Mouse (Mus musculus): ENCODE measurements around the gene Chml. TPM values are rescaled to one million over a fixed set of nuclear protein-coding genes. Genes with fewer than 3 reads are reported as not detected.

Chml gene
- polyA plus RNA-seq, 1 experiment from 2014 or later, result 6.2 TPM

DNA sequence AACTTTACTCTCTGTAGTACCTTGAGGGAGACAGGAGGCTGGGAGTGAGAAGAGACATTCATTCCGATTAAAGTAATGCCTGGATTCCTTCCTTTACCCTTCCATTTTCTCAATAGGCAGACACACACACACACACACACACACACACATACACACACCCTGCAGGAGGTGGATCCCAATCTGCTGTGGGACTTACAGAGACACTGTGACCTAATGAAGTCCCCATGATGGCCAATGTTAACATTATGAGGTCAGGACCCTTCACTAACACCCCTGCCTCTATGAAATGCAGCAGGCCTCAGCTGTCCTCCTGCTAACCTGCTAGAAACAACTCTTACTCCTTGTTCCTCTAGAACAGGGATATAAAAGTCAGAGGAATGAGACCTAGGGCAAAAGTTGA, 5.6 kb upstream of the Chml start, which contains the start of gene Wdr64:
Gene Wdr64 (plus strand): TSS at position 301 of the 400 bp plus-strand sequence.
- Histone ChIP-seq H3K27ac (no peak within 1 kb of the TSS), H3K27me3 (ENCODE audit: control insufficient read depth, insufficient read depth, low read length) (no peaks in the 10 kb centered on the region), H3K9ac (no peak within 1 kb of the TSS), H3K4me3 (replicated peaks; ENCODE audit: low read length) (no peak within 1 kb of the TSS), H3K9me3 (ENCODE audit: control insufficient read depth, low read length) (no peaks in the 10 kb centered on the region), H3K36me3 (replicated peaks; ENCODE audit: control insufficient read depth, insufficient read depth) (no peaks in the 10 kb centered on the region), H3K4me2 (replicated peaks) (no peak within 1 kb of the TSS), H3K4me1 (replicated peaks; ENCODE audit: control insufficient read depth, insufficient read depth, low read length) (no peaks in the 10 kb centered on the region)
- WGBS, result 82% methylated on average over 1 of the region's 1 CpGs
- no peak for DNase-seq (ENCODE audit: low spot score)
- ATAC-seq (ENCODE audit: low FRiP score), result no peak

DNA sequence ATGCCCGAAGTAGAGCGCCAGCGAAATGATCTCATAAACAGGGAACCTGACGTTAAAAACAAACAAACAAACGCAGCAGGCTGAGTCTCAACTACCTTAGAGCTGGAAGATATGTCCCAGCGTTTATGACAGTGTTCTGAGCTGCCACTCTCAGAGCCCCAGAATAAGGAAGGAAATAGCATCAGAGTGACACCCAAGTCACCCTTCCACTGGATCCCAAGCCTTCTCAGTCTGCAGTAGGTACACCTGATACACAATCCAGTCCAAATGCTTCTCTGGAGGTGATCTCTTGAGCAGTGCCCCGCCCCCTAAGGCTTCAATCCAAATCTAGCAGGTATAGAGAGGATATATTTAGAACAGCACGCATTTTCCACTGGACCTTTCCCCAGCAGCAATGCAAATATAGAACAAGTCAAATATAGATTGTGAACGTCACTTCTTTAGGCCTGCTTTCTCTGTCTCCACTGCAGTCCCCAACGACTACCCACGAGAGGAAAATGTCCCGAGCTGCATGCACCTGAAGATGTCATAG, 794 bp upstream of the Chml start:
- ATAC-seq (ENCODE audit: low FRiP score), result 0 out of 2 replicates have a peak, but pooled peaks have one; percentile 0
- no peak for DNase-seq (ENCODE audit: low spot score)
- Histone ChIP-seq H3K27me3 (ENCODE audit: control insufficient read depth, insufficient read depth, low read length) (no peaks in the 10 kb centered on the region), H3K9me3 (ENCODE audit: control insufficient read depth, low read length) (no peaks in the 10 kb centered on the region), H3K9ac (peak overlapping the region; percentile 1; the same call in 1 of the 2 replicates), H3K36me3 (replicated peaks; ENCODE audit: control insufficient read depth, insufficient read depth) (no peaks in the 10 kb centered on the region), H3K27ac (no peak overlapping the region), H3K4me1 (replicated peaks; ENCODE audit: control insufficient read depth, insufficient read depth, low read length) (peaks cover 24% of the 10 kb centered on the region), H3K4me3 (replicated peaks; ENCODE audit: low read length) (peak overlapping the region; percentile 58), H3K4me2 (replicated peaks) (peak overlapping the region; percentile 79)
- 47% methylated on average over 12 of the region's 12 CpGs for WGBS

DNA sequence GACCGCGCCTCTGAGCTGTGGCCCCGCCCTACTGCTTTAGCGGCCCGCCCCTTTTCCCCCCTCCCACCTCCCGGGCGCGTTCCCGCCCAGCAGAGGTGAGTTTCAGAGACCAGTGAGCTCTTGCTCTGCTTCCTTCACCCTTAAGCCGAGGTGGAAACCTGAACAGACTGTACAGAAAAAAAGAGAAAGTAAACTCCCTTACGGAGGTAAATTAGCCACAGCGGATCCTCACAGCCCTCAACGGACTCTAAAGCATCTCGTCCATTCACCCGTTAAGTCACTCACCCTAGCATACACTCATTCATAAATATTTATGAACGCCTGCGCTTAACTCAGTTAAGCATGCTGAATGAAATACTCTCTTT, 278 bp upstream of the Chml start:
- H3K36me3 ChIP-seq (replicated peaks; ENCODE audit: control insufficient read depth, insufficient read depth), result no peaks in the 10 kb centered on the region
- peak overlapping the region; percentile 58 for H3K4me3 ChIP-seq (replicated peaks; ENCODE audit: low read length)
- peak overlapping the region; percentile 79 for H3K4me2 ChIP-seq (replicated peaks)
- H3K4me1 ChIP-seq (replicated peaks; ENCODE audit: control insufficient read depth, insufficient read depth, low read length), result peaks cover 24% of the 10 kb centered on the region
- under 1% methylated on average over 17 of the region's 17 CpGs for WGBS
- no peak for DNase-seq (ENCODE audit: low spot score)
- ATAC-seq (ENCODE audit: low FRiP score), result no peak
- peak overlapping the region; percentile 1; the same call in 1 of the 2 replicates for H3K9ac ChIP-seq
- H3K27ac ChIP-seq, result no peak overlapping the region
- H3K27me3 ChIP-seq (ENCODE audit: control insufficient read depth, insufficient read depth, low read length), result no peaks in the 10 kb centered on the region
- H3K9me3 ChIP-seq (ENCODE audit: control insufficient read depth, low read length), result no peaks in the 10 kb centered on the region

DNA sequence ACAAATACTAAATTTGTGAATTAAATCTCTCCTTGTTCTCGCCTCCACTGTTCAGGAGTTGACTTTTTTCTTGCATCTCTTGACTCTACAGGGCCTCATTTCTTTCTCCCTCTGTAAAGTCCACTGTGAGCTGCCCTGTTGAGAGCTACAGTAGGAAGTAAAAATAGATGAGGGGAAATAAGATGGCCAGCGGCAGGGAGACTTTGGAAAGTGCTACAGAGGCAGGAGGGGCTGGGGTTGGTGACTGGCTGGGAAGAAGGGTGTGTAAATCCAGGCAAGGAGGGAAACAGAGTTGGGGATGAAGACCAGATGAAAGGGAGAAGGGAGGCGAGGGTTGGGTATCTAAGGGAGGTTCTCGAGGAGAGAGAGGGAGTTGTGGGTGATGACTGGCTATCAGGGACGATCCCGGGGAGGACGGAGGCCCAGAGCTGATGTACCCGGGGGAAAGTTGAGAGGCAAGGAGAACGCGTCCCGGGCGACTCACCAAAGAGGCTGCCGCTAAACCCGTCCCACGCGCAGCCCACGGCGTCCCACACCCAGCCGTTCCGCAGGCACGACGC, 935 bp downstream of the Chml start:
- WGBS, result 1% methylated on average over 22 of the region's 22 CpGs
- Histone ChIP-seq H3K4me3 (replicated peaks; ENCODE audit: low read length) (peak overlapping the region; percentile 58), H3K9ac (peak overlapping the region; percentile 70), H3K4me2 (replicated peaks) (peak overlapping the region; percentile 79), H3K36me3 (replicated peaks; ENCODE audit: control insufficient read depth, insufficient read depth) (peaks cover 11% of the 10 kb centered on the region), H3K27me3 (ENCODE audit: control insufficient read depth, insufficient read depth, low read length) (no peaks in the 10 kb centered on the region), H3K4me1 (replicated peaks; ENCODE audit: control insufficient read depth, insufficient read depth, low read length) (peaks cover 24% of the 10 kb centered on the region), H3K9me3 (ENCODE audit: control insufficient read depth, low read length) (no peaks in the 10 kb centered on the region), H3K27ac (peak overlapping the region; percentile 86)
- DNase-seq (ENCODE audit: low spot score) (no peak), ATAC-seq (ENCODE audit: low FRiP score) (no peak)

DNA sequence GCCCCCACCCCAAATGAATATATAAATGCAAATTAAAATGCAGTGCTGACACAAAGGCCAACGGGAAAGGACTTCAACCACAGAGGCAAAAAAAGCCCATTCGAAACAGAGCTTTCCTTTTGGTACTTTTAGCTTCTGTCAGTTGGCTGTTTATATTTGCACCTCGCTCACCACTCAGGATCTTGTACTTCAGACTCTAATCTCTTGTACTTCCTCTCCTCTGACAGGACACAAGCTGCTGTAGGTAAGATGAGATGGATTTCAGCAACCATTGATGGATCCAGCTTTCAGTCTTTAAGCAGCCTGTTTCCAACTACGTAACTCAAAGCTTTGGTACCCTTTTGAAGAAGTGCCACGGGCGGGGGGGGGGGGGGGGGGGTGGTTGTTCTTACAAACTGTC, 11.7 kb downstream of the Chml start:
- ATAC-seq (ENCODE audit: low FRiP score), result no peak
- 88% methylated on average over 6 of the region's 6 CpGs for WGBS
- Histone ChIP-seq H3K27me3 (ENCODE audit: control insufficient read depth, insufficient read depth, low read length) (no peaks in the 10 kb centered on the region), H3K36me3 (replicated peaks; ENCODE audit: control insufficient read depth, insufficient read depth) (peaks cover 1% of the 10 kb centered on the region; the same call in 1 of the 2 replicates), H3K9ac (no peak overlapping the region), H3K4me1 (replicated peaks; ENCODE audit: control insufficient read depth, insufficient read depth, low read length) (no peaks in the 10 kb centered on the region), H3K4me2 (replicated peaks) (no peak overlapping the region), H3K9me3 (ENCODE audit: control insufficient read depth, low read length) (no peaks in the 10 kb centered on the region), H3K27ac (no peak overlapping the region), H3K4me3 (replicated peaks; ENCODE audit: low read length) (no peak overlapping the region)
- DNase-seq (ENCODE audit: low spot score), result no peak

DNA sequence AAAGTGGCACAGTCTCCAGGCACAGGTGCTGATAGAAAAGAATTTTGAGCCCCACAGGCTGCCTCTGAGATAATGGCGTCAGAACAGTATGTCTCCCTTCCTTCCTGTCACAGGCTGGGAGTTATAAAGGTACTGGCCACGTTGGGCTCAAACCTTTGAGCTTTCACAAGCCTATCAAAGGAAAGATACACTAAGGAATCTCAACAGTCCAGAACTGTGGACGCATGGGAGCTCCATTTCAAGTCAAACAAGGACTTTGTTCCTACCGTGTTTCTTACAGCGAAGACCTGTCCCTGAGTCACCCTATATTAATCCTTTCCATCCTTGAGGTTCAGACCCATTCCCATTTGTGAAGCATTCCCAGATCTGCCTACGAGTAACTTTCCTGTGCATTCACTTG, 15.2 kb downstream of the Chml start:
- DNase-seq (ENCODE audit: low spot score) (no peak), ATAC-seq (ENCODE audit: low FRiP score) (no peak)
- no peaks in the 10 kb centered on the region for H3K36me3 ChIP-seq (replicated peaks; ENCODE audit: control insufficient read depth, insufficient read depth)
- no peak overlapping the region for H3K4me2 ChIP-seq (replicated peaks)
- 86% methylated on average over 6 of the region's 6 CpGs for WGBS
- no peak overlapping the region for H3K27ac ChIP-seq
- no peak overlapping the region for H3K9ac ChIP-seq
- H3K9me3 ChIP-seq (ENCODE audit: control insufficient read depth, low read length), result no peaks in the 10 kb centered on the region
- no peaks in the 10 kb centered on the region for H3K4me1 ChIP-seq (replicated peaks; ENCODE audit: control insufficient read depth, insufficient read depth, low read length)
- H3K27me3 ChIP-seq (ENCODE audit: control insufficient read depth, insufficient read depth, low read length), result no peaks in the 10 kb centered on the region
- no peak overlapping the region for H3K4me3 ChIP-seq (replicated peaks; ENCODE audit: low read length)

DNA sequence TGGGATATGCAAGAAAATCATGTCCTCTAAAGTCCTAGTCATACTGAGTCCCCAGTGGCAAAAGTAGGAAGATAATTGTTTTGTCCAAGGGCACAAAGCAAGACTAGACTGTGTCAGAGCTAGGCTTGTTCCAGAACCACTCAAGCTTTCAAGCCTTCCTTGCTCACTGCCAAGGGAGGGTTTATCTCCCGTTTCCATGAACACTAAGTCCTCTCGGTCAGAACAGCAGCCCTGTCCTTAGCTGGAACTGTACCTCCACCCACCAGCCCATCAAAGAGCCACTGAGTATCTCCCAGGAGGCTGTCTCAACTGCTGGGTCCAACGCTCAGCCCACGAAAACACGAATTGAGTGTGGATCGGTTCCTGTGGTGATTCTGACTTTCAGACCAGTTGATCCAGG, 17.6 kb downstream of the Chml start:
- DNase-seq (ENCODE audit: low spot score) (no peak), ATAC-seq (ENCODE audit: low FRiP score) (no peak)
- Histone ChIP-seq H3K27me3 (ENCODE audit: control insufficient read depth, insufficient read depth, low read length) (no peaks in the 10 kb centered on the region), H3K4me2 (replicated peaks) (no peak overlapping the region), H3K9ac (no peak overlapping the region), H3K4me3 (replicated peaks; ENCODE audit: low read length) (no peak overlapping the region), H3K9me3 (ENCODE audit: control insufficient read depth, low read length) (no peaks in the 10 kb centered on the region), H3K36me3 (replicated peaks; ENCODE audit: control insufficient read depth, insufficient read depth) (no peaks in the 10 kb centered on the region), H3K27ac (no peak overlapping the region), H3K4me1 (replicated peaks; ENCODE audit: control insufficient read depth, insufficient read depth, low read length) (no peaks in the 10 kb centered on the region)
- 88% methylated on average over 6 of the region's 6 CpGs for WGBS

DNA sequence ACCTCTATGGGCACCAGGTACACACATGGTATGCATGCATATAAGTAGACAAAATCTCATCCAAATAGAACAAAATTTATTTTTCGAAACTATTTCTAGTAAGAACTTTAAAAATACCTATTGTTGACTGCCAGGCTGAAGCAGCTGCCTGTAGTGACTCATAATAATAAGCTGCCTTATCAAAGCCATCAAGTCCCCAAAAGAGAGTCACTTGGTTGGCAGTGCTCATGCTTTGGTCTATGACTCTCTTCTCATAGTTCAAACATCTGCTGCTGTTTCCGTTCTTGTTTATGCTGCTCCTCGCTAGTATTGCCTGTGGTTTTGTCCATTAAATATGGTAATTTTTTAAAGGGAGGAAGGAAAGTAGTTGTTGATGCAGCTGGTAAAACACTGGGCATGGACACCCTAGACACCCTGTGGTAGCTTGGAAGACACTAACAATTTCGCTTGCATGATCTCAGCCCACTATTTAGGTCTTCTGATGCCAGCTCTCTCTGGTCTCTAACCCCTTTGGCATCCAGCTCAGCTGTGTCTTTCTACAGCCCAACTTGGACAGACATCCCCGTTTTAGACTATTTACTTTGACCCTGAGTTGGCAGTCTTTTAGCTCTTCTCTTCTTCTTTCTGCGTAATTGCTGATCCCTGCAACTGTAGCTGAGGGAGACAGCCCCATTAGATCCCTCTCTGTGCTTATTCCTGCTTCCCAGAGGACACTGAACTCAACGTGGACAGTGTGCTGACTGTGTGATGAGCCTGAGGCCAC, 19.0 kb downstream of the Chml start:
- no peak overlapping the region for H3K4me2 ChIP-seq (replicated peaks)
- no peak overlapping the region for H3K9ac ChIP-seq
- no peak overlapping the region for H3K4me3 ChIP-seq (replicated peaks; ENCODE audit: low read length)
- DNase-seq (ENCODE audit: low spot score) (no peak), ATAC-seq (ENCODE audit: low FRiP score) (no peak)
- H3K27me3 ChIP-seq (ENCODE audit: control insufficient read depth, insufficient read depth, low read length), result no peaks in the 10 kb centered on the region
- no peaks in the 10 kb centered on the region for H3K4me1 ChIP-seq (replicated peaks; ENCODE audit: control insufficient read depth, insufficient read depth, low read length)
- no peaks in the 10 kb centered on the region for H3K36me3 ChIP-seq (replicated peaks; ENCODE audit: control insufficient read depth, insufficient read depth)
- 87% methylated on average over 7 of the region's 7 CpGs for WGBS
- no peak overlapping the region for H3K27ac ChIP-seq
- H3K9me3 ChIP-seq (ENCODE audit: control insufficient read depth, low read length), result no peaks in the 10 kb centered on the region

DNA sequence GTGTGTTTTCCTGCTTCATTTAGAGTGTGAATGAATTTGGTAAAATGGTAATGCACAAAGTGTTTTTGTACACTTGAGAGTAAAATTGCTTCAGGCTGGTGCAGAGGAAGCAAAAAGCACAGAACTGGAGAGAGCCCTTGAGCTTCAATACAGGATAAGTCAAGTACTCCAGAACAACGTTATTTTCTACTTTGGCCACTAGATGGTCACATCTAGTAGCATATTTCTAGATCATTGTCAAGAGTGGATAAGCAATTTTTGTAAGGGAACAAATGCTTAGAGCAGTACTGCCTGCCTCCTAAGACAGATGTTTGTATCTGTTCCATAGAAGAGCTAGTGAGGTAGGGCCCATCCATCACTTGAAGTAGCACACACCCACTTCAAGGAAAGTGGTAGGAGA, 21.1 kb downstream of the Chml start:
- Histone ChIP-seq H3K4me1 (replicated peaks; ENCODE audit: control insufficient read depth, insufficient read depth, low read length) (no peaks in the 10 kb centered on the region), H3K27me3 (ENCODE audit: control insufficient read depth, insufficient read depth, low read length) (no peaks in the 10 kb centered on the region), H3K4me2 (replicated peaks) (no peak overlapping the region), H3K27ac (no peak overlapping the region), H3K4me3 (replicated peaks; ENCODE audit: low read length) (no peak overlapping the region), H3K36me3 (replicated peaks; ENCODE audit: control insufficient read depth, insufficient read depth) (no peaks in the 10 kb centered on the region), H3K9me3 (ENCODE audit: control insufficient read depth, low read length) (no peaks in the 10 kb centered on the region), H3K9ac (no peak overlapping the region)
- DNase-seq (ENCODE audit: low spot score) (no peak), ATAC-seq (ENCODE audit: low FRiP score) (no peak)
- WGBS, result 32% methylated on average over 1 of the region's 1 CpGs
